Mouse (Mus musculus) inflammation-experienced regulatory T-cells, adult 6 months (primary cell): ENCODE measurements around the gene Lhx5. TPM values are rescaled to one million over a fixed set of nuclear protein-coding genes. Genes with fewer than 3 reads are reported as not detected.

Experiments
- ATAC-seq: one replicate; pipeline ENCODE4 v1.8.0; 2017
- polyA plus RNA-seq, 3 experiments: library from polyadenylated mRNA; unstranded; fragments of 100-300 nt; shearing (Covaris generic); gene quantifications; one replicate each; pipeline ENCODE4 v1.2.1; 2017

The Lhx5 gene
- polyA plus RNA-seq, 3 experiments from 2014 or later: not detected

GRCm38 (mm10) chr5:120432486-120433015 lies 1.1 kb downstream of the Lhx5 start:
- no peak for ATAC-seq

DNA sequence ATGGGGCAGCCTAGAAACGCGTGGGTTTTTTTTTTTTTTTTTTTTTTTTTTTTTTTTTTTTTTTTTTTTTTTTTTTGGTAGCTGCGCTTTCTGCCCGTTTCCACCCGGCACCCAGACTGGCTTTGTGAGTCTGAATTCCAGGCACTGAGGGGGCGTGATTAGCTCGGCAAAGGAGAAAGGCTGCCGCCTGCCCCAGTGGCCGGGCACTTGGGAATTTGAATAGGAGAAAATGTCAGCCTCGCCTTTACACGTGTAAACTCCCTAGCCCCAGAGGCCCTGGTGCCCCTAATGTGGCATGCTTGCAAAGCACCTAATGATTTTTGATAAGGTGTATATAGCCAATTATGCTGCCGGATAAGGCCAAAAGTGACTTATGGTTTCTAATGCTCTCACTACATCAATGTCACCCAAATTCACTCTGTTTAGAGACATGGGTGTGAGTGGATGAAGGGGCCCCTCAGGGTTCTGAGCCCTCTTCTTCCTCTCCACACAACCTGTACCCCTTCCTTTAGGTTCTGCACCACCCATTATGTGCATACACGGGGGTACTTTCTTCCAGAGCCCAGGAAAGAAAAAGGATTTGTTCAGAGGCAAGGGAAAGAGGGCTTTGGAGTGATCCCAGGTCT lies 1.7 kb downstream of the Lhx5 start:
- no peak for ATAC-seq

- no peak for ATAC-seq
These were observed 2.8 kb downstream of the Lhx5 start for GRCm38 (mm10) chr5:120434231-120434735.

- ATAC-seq: no peak
These were observed 3.6 kb downstream of the Lhx5 start for GRCm38 (mm10) chr5:120435006-120435681.

- no peak for ATAC-seq
These were observed 4.4 kb downstream of the Lhx5 start for GRCm38 (mm10) chr5:120435731-120436501.

DNA sequence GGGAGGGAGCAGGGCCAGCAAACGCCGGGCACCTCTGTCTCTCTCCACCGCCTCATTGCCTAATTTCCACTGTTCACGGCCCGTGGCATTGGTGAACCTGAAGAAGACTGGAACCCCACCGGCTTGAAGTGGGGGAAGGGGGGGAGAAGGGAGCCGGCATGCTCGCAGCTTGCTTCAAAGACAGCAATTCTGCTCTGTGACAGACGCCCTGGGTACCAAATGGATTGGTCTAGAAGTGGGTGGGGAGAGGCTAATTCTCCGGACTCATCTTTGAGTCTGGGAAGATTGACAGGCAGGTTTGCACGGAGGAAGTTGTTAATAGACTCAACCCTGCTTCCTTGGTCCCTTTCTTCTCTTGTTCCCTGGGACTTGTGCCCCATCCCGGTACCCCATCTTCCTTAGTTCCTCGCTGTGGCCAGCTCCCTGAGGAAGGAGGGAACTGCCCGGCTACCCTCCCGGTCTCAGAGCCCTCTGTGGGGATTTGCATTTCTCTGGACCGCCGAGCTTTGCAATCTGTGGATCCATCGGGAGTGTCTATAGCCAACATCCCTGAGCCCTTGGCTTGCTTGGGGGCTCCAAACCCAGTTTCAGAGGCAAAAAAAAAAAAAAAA lies 5.5 kb downstream of the Lhx5 start:
- ATAC-seq: no peak

- no peak for ATAC-seq
These were observed 6.0 kb downstream of the Lhx5 start for GRCm38 (mm10) chr5:120437539-120437938.

DNA sequence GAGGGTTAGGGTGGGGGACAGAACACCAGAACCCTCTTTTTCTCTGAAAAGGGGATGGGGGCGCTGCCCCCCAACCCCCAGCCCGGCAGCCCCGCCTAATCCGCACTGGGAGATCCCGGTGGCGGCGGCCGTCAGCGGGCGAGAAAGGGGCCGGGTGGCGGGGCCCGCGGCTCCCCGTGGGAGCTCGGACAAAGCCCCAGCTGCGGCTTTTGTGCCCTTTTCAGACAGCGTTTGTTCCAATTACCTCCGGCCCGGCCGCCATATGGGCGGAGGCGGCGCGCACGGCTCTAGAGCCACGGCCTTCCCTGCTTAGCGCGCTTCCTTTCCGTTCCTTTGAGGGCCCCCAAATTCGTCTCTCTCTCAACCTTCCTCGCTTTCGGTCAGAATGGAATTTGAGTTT lies 6.5 kb downstream of the Lhx5 start:
- ATAC-seq: no peak

- no peak for ATAC-seq
These were observed 7.0 kb downstream of the Lhx5 start for GRCm38 (mm10) chr5:120438469-120438868.

GRCm38 (mm10) chr5:120438991-120439710 lies 7.7 kb downstream of the Lhx5 start:
- no peak for ATAC-seq

GRCm38 (mm10) chr5:120439887-120440670 lies 8.6 kb downstream of the Lhx5 start:
- no peak for ATAC-seq

DNA sequence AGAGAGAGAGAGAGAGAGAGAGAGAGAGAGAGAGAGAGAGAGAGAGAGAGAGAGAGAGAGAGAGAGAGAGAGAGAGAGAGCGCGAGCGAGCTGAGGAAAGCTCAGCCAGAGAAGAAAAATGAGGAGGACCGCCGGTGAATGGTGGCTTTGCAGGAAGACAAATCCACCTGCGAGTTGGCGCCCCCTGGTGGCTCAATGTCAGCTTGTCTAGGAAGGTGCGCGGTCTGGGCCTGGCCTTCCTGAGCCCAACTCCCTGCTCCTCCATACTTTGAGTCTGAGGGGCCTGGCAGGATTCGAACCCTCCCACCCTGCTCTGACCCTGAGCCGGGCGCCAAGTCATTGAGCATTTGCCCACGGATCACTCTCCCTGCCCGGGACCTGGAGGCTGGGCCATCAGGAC lies 9.2 kb downstream of the Lhx5 start:
- no peak for ATAC-seq

- ATAC-seq: no peak
These were observed 15.8 kb downstream of the Lhx5 start for GRCm38 (mm10) chr5:120447305-120447704.

DNA sequence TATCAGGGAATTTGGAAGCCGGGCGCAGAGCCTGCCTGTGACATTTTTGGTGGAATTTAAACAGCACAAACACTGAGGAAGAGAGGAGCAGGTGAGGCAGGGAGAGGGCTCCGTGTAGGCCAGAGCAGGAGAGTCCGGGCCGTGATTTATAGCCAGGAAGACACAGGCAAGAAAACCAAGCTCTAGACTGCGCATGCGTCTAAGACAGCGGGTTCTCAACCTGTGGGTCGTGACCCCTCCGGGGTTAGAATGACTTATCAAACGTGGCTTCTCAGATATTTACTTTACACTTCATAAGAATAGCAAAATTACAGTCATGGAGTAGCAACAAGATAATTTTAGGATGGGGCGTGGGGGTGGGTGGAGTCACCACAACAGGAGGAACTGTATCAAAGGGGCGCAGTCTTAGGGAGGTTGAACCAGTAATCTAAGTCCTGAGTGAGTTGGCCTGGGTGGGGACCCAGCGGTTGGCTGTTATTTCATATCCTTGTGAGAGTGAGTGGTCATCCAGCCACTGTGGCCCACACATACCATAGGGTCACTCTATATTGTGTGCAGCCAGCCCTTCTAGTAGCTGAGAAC lies 23.3 kb downstream of the Lhx5 start:
- no peak for ATAC-seq

DNA sequence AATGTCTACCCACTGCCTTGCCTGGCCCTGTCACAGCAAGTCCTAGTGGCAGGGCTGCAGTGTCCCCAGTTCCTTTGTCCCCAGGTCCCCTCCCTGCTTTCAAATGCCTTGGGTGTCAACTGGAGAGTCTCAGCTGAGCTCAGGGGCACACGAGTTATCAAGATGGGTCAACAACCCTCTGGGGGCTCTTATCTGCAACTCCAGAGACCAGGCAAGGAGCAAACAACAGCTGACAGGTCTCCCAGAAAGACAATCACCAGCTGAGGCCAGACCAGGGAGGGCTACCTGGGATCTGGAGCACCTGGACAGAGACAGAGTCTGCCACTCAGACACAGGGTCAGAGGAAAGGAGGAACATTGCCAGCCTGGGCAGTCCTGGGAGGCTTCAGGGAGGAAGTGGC lies 24.8 kb downstream of the Lhx5 start:
- no peak for ATAC-seq

DNA sequence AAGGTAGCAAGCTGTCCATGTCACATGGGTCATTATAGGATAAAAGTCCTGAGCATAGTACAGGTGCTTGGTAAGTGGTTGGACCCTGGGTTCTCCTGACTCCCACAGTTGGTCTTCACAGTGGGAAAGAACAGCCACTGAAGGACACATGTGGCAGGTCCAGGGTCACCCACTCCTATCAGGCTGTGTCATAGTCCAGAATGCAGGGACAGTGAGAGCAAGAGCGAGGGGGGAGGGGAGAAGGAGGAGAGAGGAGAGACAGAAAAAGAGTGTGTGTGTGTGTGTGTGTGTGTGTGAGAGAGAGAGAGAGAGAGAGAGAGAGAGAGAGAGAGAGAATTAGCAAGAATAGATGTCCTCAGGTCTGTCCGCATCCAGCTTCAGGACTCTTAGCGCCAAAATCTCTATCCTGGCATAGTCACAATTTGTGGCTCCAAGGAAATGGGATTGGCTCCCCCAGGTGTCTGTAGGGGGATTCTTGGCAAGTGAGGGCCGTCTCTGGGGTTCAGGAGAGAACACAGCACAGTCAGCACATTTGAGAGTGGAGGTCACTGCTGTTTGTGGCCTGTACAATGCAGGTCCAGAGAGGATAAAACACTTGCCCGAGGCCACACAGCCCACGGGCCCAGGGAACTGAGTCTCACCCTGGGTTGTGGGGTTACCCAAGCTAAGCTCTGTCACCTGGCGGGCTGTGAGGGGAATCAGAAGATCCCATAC lies 25.5 kb downstream of the Lhx5 start:
- ATAC-seq: no peak

DNA sequence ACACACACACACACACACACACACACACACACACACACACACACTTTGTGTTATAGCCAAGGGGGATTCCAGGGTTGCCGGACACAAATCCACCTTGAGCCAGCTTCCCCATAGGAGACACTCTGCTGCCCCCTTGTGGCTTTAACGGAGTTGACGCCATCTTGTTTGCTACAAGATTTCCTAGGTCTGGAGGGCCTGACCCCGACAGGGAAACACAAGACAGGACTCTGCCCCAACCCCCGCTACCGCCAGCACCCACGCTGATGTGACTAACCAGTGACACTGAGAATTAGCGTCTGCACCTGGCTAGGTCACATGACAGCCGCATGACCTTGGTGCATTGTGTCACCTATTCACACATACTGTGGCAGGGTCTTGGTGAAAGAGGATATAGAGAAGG lies 26.1 kb downstream of the Lhx5 start:
- ATAC-seq: no peak

- no peak for ATAC-seq
These were observed 27.6 kb downstream of the Lhx5 start for GRCm38 (mm10) chr5:120459133-120459532.

DNA sequence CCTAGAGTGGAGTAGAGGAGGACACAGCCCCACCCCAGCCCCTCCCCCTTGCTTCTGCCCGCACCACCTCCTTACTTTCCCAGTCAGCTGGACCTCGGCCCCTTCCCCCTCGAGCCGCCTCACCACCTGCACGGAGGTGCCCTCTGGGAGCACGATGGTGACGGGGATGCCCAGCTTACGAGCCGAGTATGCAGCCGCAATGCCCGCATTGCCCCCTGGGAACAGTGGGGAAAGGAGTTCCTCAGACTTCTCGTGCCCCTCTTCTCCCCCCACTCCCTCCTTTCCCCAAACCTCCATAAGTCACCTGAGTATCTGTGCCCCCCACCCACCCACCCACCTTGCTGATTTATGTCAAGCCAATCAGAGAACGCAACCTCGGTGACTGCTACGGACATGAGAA lies 30.4 kb downstream of the Lhx5 start:
- no peak for ATAC-seq

- ATAC-seq: no peak
These were observed 32.8 kb downstream of the Lhx5 start for GRCm38 (mm10) chr5:120464321-120464720.
